Mouse (Mus musculus): Measurements from ENCODE around the gene Sf3a3. TPM values are rescaled to one million over a fixed set of nuclear protein-coding genes. Genes with fewer than 3 reads are reported as not detected.

The Sf3a3 gene
- polyA plus RNA-seq (2015; fragmentation: Nextera tagmentation; extraction: Ambion mirVana): 169 and 177 TPM in 2 replicates

GRCm38 (mm10) chr4:124714545-124715481 lies at the start of gene Sf3a3:
Gene Sf3a3, plus strand, starts transcription at chr4:124714776.
- Histone ChIP-seq H3K36me3 (ENCODE audit: poor library complexity, severe bottlenecking) (peaks cover 40% of the 10 kb centered on the region), H3K9ac (peak within 1 kb of the TSS; percentile 95), H3K9me3 (replicated peaks) (no peaks in the 10 kb centered on the region), H3K27me3 (peaks cover 10% of the 10 kb centered on the region), H3K4me1 (peaks cover 22% of the 10 kb centered on the region), H3K4me2 (peak within 1 kb of the TSS; percentile 88), H3K27ac (peak within 1 kb of the TSS; percentile 68), H3K4me3 (peak within 1 kb of the TSS; percentile 96)
- peak; percentile 96 for ATAC-seq
- under 1% methylated on average over 57 of the region's 57 CpGs for WGBS

- no peak overlapping the region for H3K4me2 ChIP-seq
- 17% methylated on average over 14 of the region's 14 CpGs for WGBS
- no peaks in the 10 kb centered on the region for H3K36me3 ChIP-seq (ENCODE audit: poor library complexity, severe bottlenecking)
- H3K4me3 ChIP-seq: no peak overlapping the region
- H3K9me3 ChIP-seq (replicated peaks): no peaks in the 10 kb centered on the region
- ATAC-seq: no peak
- H3K27me3 ChIP-seq: peaks cover 79% of the 10 kb centered on the region
- H3K4me1 ChIP-seq: peaks cover 56% of the 10 kb centered on the region
- H3K27ac ChIP-seq: no peak overlapping the region
- H3K9ac ChIP-seq: peak overlapping the region; percentile 43; the same call in 1 of the 2 replicates
Measured at GRCm38 (mm10) chr4:124667476-124668033, 47.0 kb upstream of the Sf3a3 start.

GRCm38 (mm10) chr4:124668078-124668477 lies 46.5 kb upstream of the Sf3a3 start:
- peak; percentile 9; the same call in 1 of the 2 replicates for ATAC-seq
- Histone ChIP-seq H3K4me3 (no peak overlapping the region), H3K36me3 (ENCODE audit: poor library complexity, severe bottlenecking) (no peaks in the 10 kb centered on the region), H3K9ac (peak overlapping the region; percentile 43; the same call in 1 of the 2 replicates), H3K27me3 (peaks cover 74% of the 10 kb centered on the region), H3K9me3 (replicated peaks) (no peaks in the 10 kb centered on the region), H3K27ac (no peak overlapping the region), H3K4me1 (peaks cover 56% of the 10 kb centered on the region), H3K4me2 (no peak overlapping the region)
- whole genome bisulfite sequencing: 4% methylated on average over 8 of the region's 8 CpGs

GRCm38 (mm10) chr4:124670232-124670631 lies 44.3 kb upstream of the Sf3a3 start:
- H3K27me3 ChIP-seq: peaks cover 68% of the 10 kb centered on the region
- H3K4me3 ChIP-seq: no peak overlapping the region
- no peak overlapping the region for H3K27ac ChIP-seq
- no peaks in the 10 kb centered on the region for H3K36me3 ChIP-seq (ENCODE audit: poor library complexity, severe bottlenecking)
- H3K4me2 ChIP-seq: no peak overlapping the region
- H3K4me1 ChIP-seq: peaks cover 56% of the 10 kb centered on the region
- no peaks in the 10 kb centered on the region for H3K9me3 ChIP-seq (replicated peaks)
- no peak overlapping the region for H3K9ac ChIP-seq
- ATAC-seq: no peak
- WGBS: 76% methylated on average over 8 of the region's 8 CpGs

GRCm38 (mm10) chr4:124671583-124671982 lies 43.0 kb upstream of the Sf3a3 start:
- Histone ChIP-seq H3K4me2 (peak overlapping the region; percentile 56), H3K9ac (0 out of 2 replicates have a peak overlapping the region, but pooled peaks have one; percentile 19), H3K36me3 (ENCODE audit: poor library complexity, severe bottlenecking) (no peaks in the 10 kb centered on the region), H3K9me3 (replicated peaks) (no peaks in the 10 kb centered on the region), H3K27ac (peak overlapping the region; percentile 88), H3K4me1 (peaks cover 56% of the 10 kb centered on the region), H3K4me3 (no peak overlapping the region), H3K27me3 (peaks cover 55% of the 10 kb centered on the region)
- no peak for ATAC-seq
- 25% methylated on average over 7 of the region's 7 CpGs for WGBS

- WGBS: 1% methylated on average over 24 of the region's 31 CpGs
- peak overlapping the region; percentile 88 for H3K27ac ChIP-seq
- H3K36me3 ChIP-seq (ENCODE audit: poor library complexity, severe bottlenecking): peaks cover 6% of the 10 kb centered on the region
- H3K9me3 ChIP-seq (replicated peaks): no peaks in the 10 kb centered on the region
- H3K4me2 ChIP-seq: peak overlapping the region; percentile 56
- H3K9ac ChIP-seq: 0 out of 2 replicates have a peak overlapping the region, but pooled peaks have one; percentile 19
- peaks cover 49% of the 10 kb centered on the region for H3K4me1 ChIP-seq
- peaks cover 45% of the 10 kb centered on the region for H3K27me3 ChIP-seq
- peak overlapping the region; percentile 15; the same call in 1 of the 2 replicates for H3K4me3 ChIP-seq
- peak; percentile 84 for ATAC-seq
Measured at GRCm38 (mm10) chr4:124672347-124673320, 41.9 kb upstream of the Sf3a3 start.

GRCm38 (mm10) chr4:124674334-124675032 lies 40.1 kb upstream of the Sf3a3 start:
- Histone ChIP-seq H3K4me3 (no peak overlapping the region), H3K9ac (peak overlapping the region; percentile 17; the same call in 1 of the 2 replicates), H3K4me1 (peaks cover 39% of the 10 kb centered on the region), H3K36me3 (ENCODE audit: poor library complexity, severe bottlenecking) (peaks cover 20% of the 10 kb centered on the region), H3K27me3 (peaks cover 29% of the 10 kb centered on the region), H3K27ac (no peak overlapping the region), H3K4me2 (no peak overlapping the region), H3K9me3 (replicated peaks) (no peaks in the 10 kb centered on the region)
- 47% methylated on average over 17 of the region's 17 CpGs for WGBS
- no peak for ATAC-seq

- Histone ChIP-seq H3K4me2 (no peak overlapping the region), H3K27me3 (peaks cover 28% of the 10 kb centered on the region), H3K9ac (no peak overlapping the region), H3K27ac (no peak overlapping the region), H3K36me3 (ENCODE audit: poor library complexity, severe bottlenecking) (peaks cover 26% of the 10 kb centered on the region), H3K4me1 (peaks cover 39% of the 10 kb centered on the region), H3K9me3 (replicated peaks) (no peaks in the 10 kb centered on the region), H3K4me3 (no peak overlapping the region)
- no peak for ATAC-seq
- 2% methylated on average over 4 of the region's 4 CpGs for WGBS
Measured at GRCm38 (mm10) chr4:124675037-124675436, 39.5 kb upstream of the Sf3a3 start.

- ATAC-seq: no peak
- H3K4me1 ChIP-seq: peaks cover 39% of the 10 kb centered on the region
Measured at GRCm38 (mm10) chr4:124675958-124676357, 38.6 kb upstream of the Sf3a3 start.

GRCm38 (mm10) chr4:124682270-124682669 lies 32.3 kb upstream of the Sf3a3 start:
- WGBS: 55% methylated on average over 7 of the region's 7 CpGs
- no peaks in the 10 kb centered on the region for H3K9me3 ChIP-seq (replicated peaks)
- no peaks in the 10 kb centered on the region for H3K27me3 ChIP-seq
- no peak overlapping the region for H3K27ac ChIP-seq
- ATAC-seq: no peak
- no peak overlapping the region for H3K4me2 ChIP-seq
- H3K4me1 ChIP-seq: no peaks in the 10 kb centered on the region
- no peak overlapping the region for H3K9ac ChIP-seq
- H3K4me3 ChIP-seq: no peak overlapping the region
- H3K36me3 ChIP-seq (ENCODE audit: poor library complexity, severe bottlenecking): peaks cover 80% of the 10 kb centered on the region

More at GRCm38 (mm10) chr4:124675958-124676357, 38.6 kb upstream of the Sf3a3 start:
- H3K4me2 ChIP-seq: no peak overlapping the region
- H3K9me3 ChIP-seq (replicated peaks): no peaks in the 10 kb centered on the region
- no peak overlapping the region for H3K4me3 ChIP-seq
- H3K9ac ChIP-seq: no peak overlapping the region
- H3K27ac ChIP-seq: no peak overlapping the region
- H3K36me3 ChIP-seq (ENCODE audit: poor library complexity, severe bottlenecking): peaks cover 35% of the 10 kb centered on the region
- WGBS: 88% methylated on average over 6 of the region's 6 CpGs
- peaks cover 19% of the 10 kb centered on the region for H3K27me3 ChIP-seq

- Histone ChIP-seq H3K36me3 (ENCODE audit: poor library complexity, severe bottlenecking) (peaks cover 77% of the 10 kb centered on the region), H3K9me3 (replicated peaks) (no peaks in the 10 kb centered on the region), H3K27me3 (no peaks in the 10 kb centered on the region), H3K4me3 (no peak overlapping the region), H3K4me2 (no peak overlapping the region), H3K27ac (no peak overlapping the region), H3K9ac (no peak overlapping the region), H3K4me1 (no peaks in the 10 kb centered on the region)
- no peak for ATAC-seq
- 93% methylated on average over 4 of the region's 4 CpGs for WGBS
Measured at GRCm38 (mm10) chr4:124683474-124683873, 31.1 kb upstream of the Sf3a3 start.
